Mouse (Mus musculus): ENCODE measurements around the gene Cldnd2.

Cldnd2 gene

GRCm38 (mm10) chr7:43490861-43491260 is 50.3 kb downstream of the Cldnd2 start:
- DNase-seq (ENCODE audit: low spot score in 2 of 2): peak in 1 of 2 experiments; percentile 11
